Mouse (Mus musculus) lung, embryonic 14.5 days (tissue): ENCODE results near the gene Gm10719. TPM values are rescaled to one million over a fixed set of nuclear protein-coding genes. Genes with fewer than 3 reads are reported as not detected.
A peak's percentile ranks its signal among the peaks of the same experiment; 100 is the strongest.
"Not testable (repeated sequence)": the region's sequence is repeated elsewhere in the genome, so short reads cannot be mapped to it uniquely, and the experiment has no call there.

Experiments used
- ATAC-seq: fragments of 200-750 bp; cut with Nextera tagmentation; 2 replicates; pipeline ENCODE4 v1.8.0; 2017; ENCODE audit warnings: mild to moderate bottlenecking, moderate TSS enrichment, moderate library complexity; ENCODE audit not compliant: insufficient read depth
- DNase-seq: peaks from one replicate; pipeline ENCODE4 v3.0.0-alpha.2; 2015
- H3K27ac ChIP-seq: fragments of 300-500 bp; sonication (generic); 2 replicates; pipeline ENCODE4 v1.5.1; 2014; ENCODE audit warnings: low read depth, mild to moderate bottlenecking, moderate library complexity
- H3K27me3 ChIP-seq: fragments of 300-500 bp; sonication (generic); 2 replicates; pipeline ENCODE4 v1.6.1; 2014; ENCODE audit warnings: low read length, control low read depth; ENCODE audit not compliant: insufficient read depth
- H3K36me3 ChIP-seq: fragments of 300-500 bp; sonication (generic); 2 replicates; pipeline ENCODE4 v1.6.1; 2014; ENCODE audit warnings: control low read depth; ENCODE audit not compliant: insufficient read depth
- H3K4me1 ChIP-seq: fragments of 300-500 bp; sonication (generic); 2 replicates; pipeline ENCODE4 v1.6.1; 2014; ENCODE audit warnings: antibody characterized with exemption, control low read depth; ENCODE audit not compliant: insufficient read depth
- H3K4me2 ChIP-seq: fragments of 300-500 bp; sonication (generic); 2 replicates; pipeline ENCODE4 v1.6.1; 2014; ENCODE audit warnings: mild to moderate bottlenecking
- H3K4me3 ChIP-seq: fragments of 300-500 bp; sonication (generic); 2 replicates; pipeline ENCODE4 v1.5.1; 2014; ENCODE audit warnings: low read depth, low read length
- H3K9ac ChIP-seq: fragments of 300-500 bp; sonication (generic); 2 replicates; pipeline ENCODE4 v1.6.1; 2014
- H3K9me3 ChIP-seq: fragments of 300-500 bp; sonication (generic); 2 replicates; pipeline ENCODE4 v1.6.1; 2016; ENCODE audit warnings: low read depth, low read length, control low read depth
- WGBS: fragments of 180-500 bp; shearing (Covaris S2); extraction: QIAGEN DNeasy Blood & Tissue Kit; methylation state at CpG from one replicate; pipeline ENCODE4 v1.1.7; 2014; 5-methylcytosine and 5-hydroxymethylcytosine counted together
- polyA plus RNA-seq: library from polyadenylated mRNA; unstranded; fragments of >200 nt; fragmentation: Nextera tagmentation; extraction: Ambion mirVana; gene quantifications from 2 replicates; pipeline ENCODE4 v1.2.1, GENCODE M21; 2014

Gene Gm10719
- not detected in 2 replicates for polyA plus RNA-seq

DNA sequence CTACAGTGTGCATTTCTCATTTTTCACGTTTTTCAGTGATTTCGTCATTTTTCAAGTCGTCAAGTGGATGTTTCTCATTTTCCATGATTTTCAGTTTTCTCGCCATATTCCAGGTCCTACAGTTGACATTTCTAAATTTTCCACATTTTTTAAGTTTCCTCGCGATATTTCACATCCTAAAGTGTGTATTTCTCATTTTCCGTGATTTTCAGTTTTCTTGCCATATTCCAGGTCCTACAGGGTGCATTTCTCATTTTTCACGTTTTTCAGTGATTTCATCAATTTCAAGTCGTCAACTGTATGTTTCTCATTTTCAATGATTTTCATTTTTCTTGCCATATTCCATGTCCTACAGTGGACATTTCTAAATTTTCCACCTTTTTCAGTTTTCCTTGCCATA, at the start of gene Gm10719:
Gene Gm10719, plus strand, starts transcription at position 301 of the 400 bp plus-strand sequence.
- WGBS: no CpG with 5 or more reads among the region's 9 CpGs
- not testable (repeated sequence) for H3K27me3 ChIP-seq, H3K4me2 ChIP-seq, DNase-seq, H3K4me1 ChIP-seq, H3K4me3 ChIP-seq, H3K9me3 ChIP-seq, H3K27ac ChIP-seq, ATAC-seq, H3K36me3 ChIP-seq, H3K9ac ChIP-seq

DNA sequence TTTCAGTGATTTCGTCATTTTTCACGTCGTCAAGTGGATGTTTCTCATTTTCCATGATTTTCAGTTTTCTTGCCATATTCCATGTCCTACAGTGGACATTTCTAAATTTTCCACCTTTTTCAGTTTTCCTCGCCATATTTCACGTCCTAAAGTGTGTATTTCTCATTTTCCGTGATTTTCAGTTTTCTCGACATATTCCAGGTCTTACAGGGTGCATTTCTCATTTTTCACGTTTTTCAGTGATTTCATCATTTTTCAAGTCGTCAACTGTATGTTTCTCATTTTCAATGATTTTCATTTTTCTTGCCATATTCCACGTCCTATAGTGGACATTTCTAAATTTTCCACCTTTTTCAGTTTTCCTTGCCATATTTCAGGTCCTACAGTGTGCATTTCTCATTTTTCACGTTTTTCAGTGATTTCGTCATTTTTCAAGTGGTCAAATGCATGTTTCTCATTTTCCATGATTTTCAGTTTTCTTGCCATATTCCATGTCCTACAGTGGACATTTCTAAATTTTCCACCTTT, 16.7 kb upstream of the Gm10719 start, which contains the start of gene Gm10722:
Gene Gm10722, plus strand, starts transcription at position 478 of the 528 bp plus-strand sequence.
- H3K27ac ChIP-seq, H3K9ac ChIP-seq, H3K27me3 ChIP-seq, H3K4me3 ChIP-seq, H3K36me3 ChIP-seq, H3K4me2 ChIP-seq, ATAC-seq, H3K4me1 ChIP-seq, H3K9me3 ChIP-seq: not testable (repeated sequence)
- DNase-seq: peak; percentile 55
- WGBS: 70% methylated on average over 12 of the region's 12 CpGs

DNA sequence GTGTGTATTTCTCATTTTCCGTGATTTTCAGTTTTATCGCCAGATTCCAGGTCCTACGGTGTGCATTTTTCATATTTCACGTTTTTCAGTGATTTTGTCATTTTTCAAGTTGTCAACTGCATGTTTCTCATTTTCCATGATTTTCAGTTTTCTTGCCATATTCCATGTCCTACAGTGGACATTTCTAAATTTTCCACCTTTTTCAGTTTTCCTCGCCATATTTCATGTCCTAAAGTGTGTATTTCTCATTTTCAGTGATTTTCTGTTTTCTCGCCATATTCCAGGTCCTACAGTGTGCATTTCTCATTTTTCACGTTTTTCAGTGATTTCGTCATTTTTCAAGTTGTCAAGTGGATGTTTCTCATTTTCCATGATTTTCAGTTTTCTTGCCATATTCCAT, 16.2 kb upstream of the Gm10719 start:
- not testable (repeated sequence) for DNase-seq, ATAC-seq, H3K9me3 ChIP-seq, H3K9ac ChIP-seq, H3K36me3 ChIP-seq, H3K4me3 ChIP-seq, H3K4me2 ChIP-seq, H3K27ac ChIP-seq, H3K4me1 ChIP-seq, H3K27me3 ChIP-seq
- 64% methylated on average over 8 of the region's 8 CpGs for WGBS

DNA sequence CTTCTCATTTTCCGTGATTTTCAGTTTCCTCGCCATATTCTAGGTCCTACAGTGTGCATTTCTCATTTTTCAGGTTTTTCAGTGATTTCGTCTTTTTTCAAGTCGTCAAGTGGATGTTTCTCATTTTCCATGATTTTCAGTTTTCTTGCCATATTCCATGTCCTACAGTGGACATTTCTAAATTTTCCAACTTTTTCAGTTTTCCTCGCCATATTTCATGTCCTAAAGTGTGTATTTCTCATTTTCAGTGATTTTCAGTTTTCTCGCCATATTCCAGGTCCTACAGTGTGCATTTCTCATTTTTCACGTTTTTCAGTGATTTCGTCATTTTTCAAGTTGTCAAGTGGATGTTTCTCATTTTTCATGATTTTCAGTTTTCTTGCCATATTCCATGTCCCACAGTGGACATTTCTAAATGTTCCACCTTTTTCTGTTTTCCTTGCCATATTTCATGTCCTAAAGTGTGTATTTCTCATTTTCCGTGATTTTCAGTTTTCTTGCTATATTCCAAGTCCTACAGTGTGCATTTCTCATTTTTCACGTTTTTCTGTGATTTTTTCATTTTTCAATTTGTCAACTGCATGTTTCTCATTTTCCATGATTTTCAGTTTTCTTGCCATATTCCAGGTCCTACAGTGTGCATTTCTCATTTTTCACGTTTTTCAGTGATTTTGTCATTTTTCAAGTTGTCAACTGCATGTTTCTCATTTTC, 15.1 kb upstream of the Gm10719 start:
- ATAC-seq (peak; percentile 87), DNase-seq (peak; percentile 53)
- not testable (repeated sequence) for H3K4me3 ChIP-seq, H3K27ac ChIP-seq, H3K9me3 ChIP-seq, H3K27me3 ChIP-seq, H3K4me1 ChIP-seq, H3K36me3 ChIP-seq, H3K9ac ChIP-seq, H3K4me2 ChIP-seq
- WGBS: 58% methylated on average over 8 of the region's 11 CpGs

DNA sequence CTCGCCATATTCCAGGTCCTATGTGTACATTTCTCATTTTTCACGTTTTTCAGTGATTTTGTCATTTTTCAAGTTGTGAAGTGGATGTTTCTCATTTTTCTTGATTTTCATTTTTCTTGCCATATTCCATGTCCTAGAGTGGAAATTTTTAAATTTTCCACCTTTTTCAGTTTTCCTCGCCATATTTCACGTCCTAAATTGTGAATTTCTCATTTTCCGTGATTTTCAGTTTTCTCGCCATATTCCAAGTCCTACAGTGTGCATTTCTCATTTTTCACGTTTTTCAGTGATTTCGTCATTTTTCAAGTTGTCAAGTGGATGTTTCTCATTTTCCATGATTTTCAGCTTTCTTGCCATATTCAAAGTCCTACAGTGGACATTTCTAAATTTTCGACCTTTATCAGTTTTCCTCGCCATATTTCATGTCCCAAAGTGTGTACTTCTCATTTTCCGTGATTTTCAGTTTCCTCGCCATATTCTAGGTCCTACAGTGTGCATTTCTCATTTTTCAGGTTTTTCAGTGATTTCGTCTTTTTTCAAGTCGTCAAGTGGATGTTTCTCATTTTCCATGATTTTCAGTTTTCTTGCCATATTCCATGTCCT, 14.3 kb upstream of the Gm10719 start, which contains the start of gene Gm11168:
Gene Gm11168, plus strand, starts transcription at position 553 of the 603 bp plus-strand sequence.
- not testable (repeated sequence) for H3K4me3 ChIP-seq, H3K4me2 ChIP-seq, H3K27me3 ChIP-seq, DNase-seq, H3K9ac ChIP-seq, H3K4me1 ChIP-seq, H3K27ac ChIP-seq, H3K9me3 ChIP-seq, ATAC-seq, H3K36me3 ChIP-seq
- WGBS: 66% methylated on average over 6 of the region's 14 CpGs

DNA sequence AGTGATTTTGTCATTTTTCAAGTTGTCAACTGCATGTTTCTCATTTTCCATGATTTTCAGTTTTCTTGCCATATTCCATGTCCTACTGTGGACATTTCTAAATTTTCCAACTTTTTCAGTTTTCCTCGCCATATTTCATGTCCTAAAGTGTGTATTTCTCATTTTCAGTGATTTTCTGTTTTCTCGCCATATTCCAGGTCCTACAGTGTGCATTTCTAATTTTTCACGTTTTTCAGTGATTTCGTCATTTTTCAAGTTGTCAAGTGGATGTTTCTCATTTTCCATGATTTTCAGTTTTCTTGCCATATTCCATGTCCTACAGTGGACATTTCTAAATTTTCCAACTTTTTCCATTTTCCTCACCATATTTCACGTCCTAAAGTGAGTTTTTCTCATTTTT, 11.0 kb upstream of the Gm10719 start:
- ATAC-seq, H3K4me2 ChIP-seq, H3K36me3 ChIP-seq, H3K9ac ChIP-seq, H3K27me3 ChIP-seq, H3K27ac ChIP-seq, H3K4me1 ChIP-seq, H3K4me3 ChIP-seq, DNase-seq, H3K9me3 ChIP-seq: not testable (repeated sequence)
- WGBS: 80% methylated on average over 1 of the region's 5 CpGs

DNA sequence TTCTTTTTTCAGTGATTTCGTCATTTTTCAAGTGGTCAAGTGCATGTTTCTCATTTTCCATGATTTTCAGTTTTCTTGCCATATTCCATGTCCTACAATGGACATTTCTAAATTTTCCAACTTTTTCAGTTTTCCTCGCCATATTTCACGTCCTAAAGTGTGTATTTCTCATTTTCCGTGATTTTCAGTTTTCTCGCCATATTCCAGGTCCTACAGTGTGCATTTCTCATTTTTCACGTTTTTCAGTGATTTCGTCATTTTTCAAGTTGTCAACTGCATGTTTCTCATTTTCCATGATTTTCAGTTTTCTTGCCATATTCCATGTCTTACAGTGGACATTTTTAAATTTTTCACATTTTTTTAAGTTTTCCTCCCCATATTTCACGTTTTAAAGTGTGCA, 10.6 kb upstream of the Gm10719 start:
- not testable (repeated sequence) for H3K27ac ChIP-seq, DNase-seq, H3K4me2 ChIP-seq, H3K27me3 ChIP-seq, H3K9ac ChIP-seq, H3K4me1 ChIP-seq, H3K4me3 ChIP-seq, H3K9me3 ChIP-seq, H3K36me3 ChIP-seq
- ATAC-seq: peak; percentile 68
- WGBS: 66% methylated on average over 8 of the region's 8 CpGs

DNA sequence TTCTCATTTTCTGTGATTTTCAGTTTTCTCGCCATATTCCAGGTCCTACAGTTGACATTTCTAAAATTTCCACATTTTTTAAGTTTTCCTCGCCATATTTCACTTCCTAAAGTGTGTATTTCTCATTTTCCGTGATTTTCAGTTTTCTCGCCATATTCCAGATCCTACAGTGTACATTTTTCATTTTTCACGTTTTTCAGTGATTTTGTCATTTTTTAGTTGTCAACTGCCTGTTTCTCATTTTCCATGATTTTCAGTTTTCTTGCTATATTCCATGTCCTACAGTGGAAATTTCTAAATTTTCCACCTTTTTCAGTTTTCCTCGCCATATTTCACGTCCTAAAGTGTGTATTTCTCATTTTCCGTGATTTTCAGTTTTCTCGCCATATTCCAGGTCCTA, 9.9 kb upstream of the Gm10719 start:
- peak; percentile 35 for DNase-seq
- not testable (repeated sequence) for H3K9me3 ChIP-seq, ATAC-seq

DNA sequence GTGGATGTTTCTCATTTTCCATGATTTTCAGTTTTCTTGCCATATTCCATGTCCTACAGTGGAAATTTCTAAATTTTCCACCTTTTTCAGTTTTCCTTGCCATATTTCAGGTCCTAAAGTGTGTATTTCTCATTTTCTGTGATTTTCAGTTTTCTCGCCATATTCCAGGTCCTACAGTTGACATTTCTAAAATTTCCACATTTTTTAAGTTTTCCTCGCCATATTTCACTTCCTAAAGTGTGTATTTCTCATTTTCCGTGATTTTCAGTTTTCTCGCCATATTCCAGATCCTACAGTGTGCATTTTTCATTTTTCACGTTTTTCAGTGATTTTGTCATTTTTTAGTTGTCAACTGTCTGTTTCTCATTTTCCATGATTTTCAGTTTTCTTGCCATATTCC, 7.9 kb upstream of the Gm10719 start:
- not testable (repeated sequence) for H3K4me2 ChIP-seq, H3K27me3 ChIP-seq, ATAC-seq, H3K9ac ChIP-seq, H3K27ac ChIP-seq, H3K9me3 ChIP-seq, H3K4me1 ChIP-seq, DNase-seq, H3K36me3 ChIP-seq, H3K4me3 ChIP-seq
- no CpG with 5 or more reads among the region's 5 CpGs for WGBS

More for the DNA sequence above, 9.9 kb upstream of the Gm10719 start:
- H3K4me3 ChIP-seq, H3K27ac ChIP-seq, H3K9ac ChIP-seq, H3K4me2 ChIP-seq, H3K4me1 ChIP-seq, H3K27me3 ChIP-seq, H3K36me3 ChIP-seq: not testable (repeated sequence)
- WGBS: 74% methylated on average over 7 of the region's 9 CpGs

DNA sequence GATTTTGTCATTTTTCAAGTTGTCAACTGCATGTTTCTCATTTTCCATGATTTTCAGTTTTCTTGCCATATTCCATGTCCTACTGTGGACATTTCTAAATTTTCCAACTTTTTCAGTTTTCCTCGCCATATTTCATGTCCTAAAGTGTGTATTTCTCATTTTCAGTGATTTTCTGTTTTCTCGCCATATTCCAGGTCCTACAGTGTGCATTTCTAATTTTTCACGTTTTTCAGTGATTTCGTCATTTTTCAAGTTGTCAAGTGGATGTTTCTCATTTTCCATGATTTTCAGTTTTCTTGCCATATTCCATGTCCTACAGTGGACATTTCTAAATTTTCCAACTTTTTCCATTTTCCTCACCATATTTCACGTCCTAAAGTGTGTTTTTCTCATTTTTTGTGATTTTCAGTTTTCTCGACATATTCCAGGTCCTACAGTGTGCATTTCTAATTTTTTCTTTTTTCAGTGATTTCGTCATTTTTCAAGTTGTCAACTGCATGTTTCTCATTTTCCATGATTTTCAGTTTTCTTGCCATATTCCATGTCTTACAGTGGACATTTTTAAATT, 5.1 kb upstream of the Gm10719 start:
- H3K9me3 ChIP-seq, H3K9ac ChIP-seq, H3K4me1 ChIP-seq, DNase-seq, H3K4me3 ChIP-seq, H3K27me3 ChIP-seq, H3K27ac ChIP-seq, H3K36me3 ChIP-seq, ATAC-seq, H3K4me2 ChIP-seq: not testable (repeated sequence)
- 83% methylated on average over 2 of the region's 7 CpGs for WGBS
